Mouse (Mus musculus): ENCODE measurements at regions not wholly inside any gene's neighbourhood (a gene's known extent, or its start where the extent isn't known, plus 50 kb on each side); places are given as distances from the start of the nearest gene placed in this dataset.

DNA sequence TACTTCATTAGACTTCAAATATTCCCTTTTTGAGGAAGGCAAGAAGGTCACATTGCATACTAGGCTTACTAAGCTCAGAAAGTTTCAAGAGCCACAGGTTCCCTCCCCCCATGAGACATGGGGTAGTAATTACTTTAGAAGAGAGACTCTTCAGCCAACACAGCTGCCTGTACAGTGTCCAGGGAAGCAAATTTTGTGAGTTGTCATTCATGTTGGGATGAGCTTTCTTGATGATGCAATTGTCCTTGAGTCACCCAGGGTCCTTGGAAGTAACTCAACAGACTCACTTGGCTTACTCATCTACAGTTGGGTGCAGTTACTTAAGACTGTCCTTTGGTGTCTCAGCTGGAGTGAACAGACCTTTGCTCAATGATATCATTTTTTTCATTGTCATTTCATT is 242.0 kb downstream of the Adgrg6 start:
- TF ChIP-seq CTCF (IDR thresholded peaks at IDR 0.05; ENCODE audit: low read depth, low read length) (no peak), GATA1 (IDR thresholded peaks at IDR 0.05; ENCODE audit: borderline replicate concordance, low read length) (no peak), GATA2 (IDR thresholded peaks at IDR 0.05; ENCODE audit: borderline replicate concordance, low read depth, low read length) (no peak), POLR2AphosphoS5 (IDR thresholded peaks at IDR 0.05; ENCODE audit: insufficient replicate concordance, low read depth, low read length) (no peak), TAL1 (conservative IDR thresholded peaks at IDR 0.05; ENCODE audit: low read depth, low read length) (no peak)
